Mouse (Mus musculus): ENCODE results near the gene Prss36.

Gene Prss36

DNA sequence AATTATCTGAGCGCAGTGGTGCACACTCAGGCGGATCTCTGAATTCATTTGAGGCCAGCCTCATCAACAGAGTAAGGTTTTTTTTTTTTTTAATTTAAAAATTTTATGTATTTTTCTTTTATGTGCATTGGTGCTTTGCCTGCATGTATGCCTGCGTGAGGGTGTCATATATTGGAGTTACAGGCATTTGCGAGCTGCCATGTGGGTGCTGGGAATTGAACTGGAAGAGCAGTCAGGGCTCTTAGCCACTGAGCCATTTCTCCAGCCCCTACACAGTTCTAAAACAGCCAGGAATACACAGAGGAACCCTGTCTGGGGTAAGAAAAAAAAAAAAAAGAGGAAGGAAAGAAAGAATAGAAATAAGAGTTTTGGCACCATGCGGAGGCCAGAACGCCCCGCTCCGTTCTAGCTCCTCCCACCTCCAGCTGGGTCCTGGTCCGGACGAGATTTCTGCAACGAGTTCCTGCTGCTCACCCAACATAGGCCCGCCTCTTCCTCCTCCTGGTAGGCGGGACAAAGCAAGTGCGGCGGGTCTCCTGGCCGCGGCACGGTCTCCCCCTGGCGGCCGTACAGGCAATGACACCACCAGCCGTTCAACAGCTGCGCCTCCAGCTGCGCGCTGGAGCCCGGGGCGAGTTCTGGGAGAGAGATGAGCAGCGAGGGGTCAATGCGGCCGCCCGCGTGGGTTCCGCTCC lies 11.3 kb downstream of the Prss36 start:
- DNase-seq (ENCODE audit: low read depth, low spot score): peak; percentile 89

DNA sequence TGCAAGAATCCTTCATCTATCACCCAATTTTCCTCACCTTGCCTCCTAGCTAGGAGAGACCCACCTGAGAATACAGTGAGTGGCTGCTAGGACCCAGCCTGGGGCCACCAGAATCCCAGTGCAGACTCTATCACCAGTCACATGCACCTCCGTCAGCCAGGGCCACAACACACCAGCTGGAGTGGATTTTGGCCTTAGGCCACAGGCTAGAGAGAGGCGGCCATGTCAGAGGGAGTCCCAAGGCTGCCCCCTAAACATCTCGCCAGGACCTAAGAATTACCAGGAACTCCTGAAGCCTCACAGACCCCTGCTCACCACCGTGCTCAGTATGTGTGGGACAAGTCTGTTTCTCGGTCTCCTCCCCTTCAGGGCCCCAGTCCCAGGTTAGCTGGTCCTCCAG lies 12.4 kb downstream of the Prss36 start:
- no peak for DNase-seq (ENCODE audit: low read depth, low spot score)

DNA sequence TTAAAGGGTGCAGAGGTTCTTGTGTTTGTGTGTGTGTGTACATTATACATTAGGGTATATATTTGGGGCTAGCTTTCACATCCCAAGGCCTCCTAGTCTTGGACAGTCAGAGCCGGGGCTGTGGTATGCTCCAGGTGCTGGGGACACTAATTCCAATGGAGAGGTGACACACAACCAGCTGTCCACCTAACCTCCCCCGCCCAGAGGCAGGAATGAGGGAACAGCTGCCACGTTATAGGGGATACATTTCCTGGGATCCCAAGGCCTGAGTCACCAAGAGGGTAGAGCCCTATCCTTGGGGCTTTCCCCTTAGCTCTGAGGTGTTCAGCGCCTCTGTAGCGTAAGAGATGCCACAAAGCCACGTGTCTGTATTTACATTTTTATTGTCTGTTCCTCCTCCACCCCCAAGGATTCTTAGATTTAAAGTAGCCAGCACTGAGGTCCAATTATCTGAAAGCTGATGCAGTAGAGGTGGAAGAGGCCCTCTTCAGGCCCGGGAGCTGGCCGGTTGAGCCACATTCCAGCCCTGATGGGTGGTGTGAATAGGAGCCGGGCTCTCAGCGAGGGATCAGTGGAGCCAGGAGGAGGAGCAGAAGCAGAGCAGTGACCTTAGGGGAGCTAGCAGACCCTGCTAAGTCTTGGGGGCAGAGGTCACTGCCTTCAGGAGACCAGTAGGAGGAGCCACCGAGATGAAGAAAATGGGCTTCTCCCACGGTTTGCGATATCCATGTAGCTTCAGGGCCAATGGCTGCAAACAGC lies 14.1 kb downstream of the Prss36 start:
- no peak for DNase-seq (ENCODE audit: low read depth, low spot score)

DNA sequence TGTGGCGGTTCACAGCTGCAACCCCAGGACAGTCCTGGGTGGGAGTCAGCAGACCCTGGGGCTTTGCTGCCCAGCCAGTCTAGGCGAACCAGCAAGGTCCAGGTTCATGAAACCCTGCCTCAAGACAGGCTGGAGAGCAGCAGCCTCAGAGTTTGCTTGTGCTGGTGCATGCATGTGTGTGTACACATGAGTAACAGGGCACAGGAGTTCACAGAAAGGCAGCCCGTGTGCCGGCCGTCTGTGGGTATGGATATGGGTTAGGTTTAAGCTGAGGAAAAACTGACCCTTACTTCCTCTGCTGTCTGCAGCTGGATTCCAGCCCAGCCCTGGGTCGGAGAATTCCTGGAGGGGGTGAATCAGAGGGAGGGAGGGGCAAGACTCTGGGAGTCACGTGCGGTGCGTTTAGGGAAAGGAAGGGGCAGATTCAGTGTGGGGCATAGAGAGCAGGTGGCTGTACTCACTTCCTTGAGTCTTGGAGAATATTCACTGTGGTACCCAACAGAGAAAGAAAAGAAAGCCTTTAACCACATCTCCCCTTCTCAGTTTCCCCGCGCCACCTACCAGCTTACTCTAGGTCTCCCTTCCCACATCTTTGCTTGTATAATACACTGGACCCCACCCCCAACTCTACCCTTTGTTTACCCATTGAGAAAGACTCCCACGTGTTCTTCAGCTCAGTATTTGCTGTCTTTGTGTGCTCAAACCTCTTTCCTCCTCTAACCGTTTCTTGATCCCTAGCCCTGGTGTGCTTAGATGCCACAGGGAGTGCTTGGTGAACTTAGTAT lies 15.0 kb downstream of the Prss36 start:
- DNase-seq (ENCODE audit: low read depth, low spot score): no peak

DNA sequence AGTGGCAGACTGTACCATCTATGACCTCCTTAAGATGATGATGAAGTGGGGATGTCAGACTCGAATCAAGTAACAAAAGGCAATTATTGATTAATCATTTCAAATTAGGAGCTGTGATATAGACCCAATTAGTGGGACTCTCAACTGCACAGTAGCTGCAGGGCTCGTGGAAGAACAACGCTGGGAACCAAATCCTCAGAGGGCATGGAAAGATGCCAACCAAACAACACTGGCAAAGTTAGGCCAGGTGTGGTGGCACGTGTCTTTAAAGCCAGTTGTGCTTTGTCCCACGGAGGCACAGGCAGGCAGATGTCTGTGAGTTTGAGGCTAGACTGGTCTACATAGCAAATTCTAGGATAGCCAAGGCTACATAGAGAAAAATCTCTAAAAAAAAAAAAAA lies 15.9 kb downstream of the Prss36 start:
- DNase-seq (ENCODE audit: low read depth, low spot score): no peak

DNA sequence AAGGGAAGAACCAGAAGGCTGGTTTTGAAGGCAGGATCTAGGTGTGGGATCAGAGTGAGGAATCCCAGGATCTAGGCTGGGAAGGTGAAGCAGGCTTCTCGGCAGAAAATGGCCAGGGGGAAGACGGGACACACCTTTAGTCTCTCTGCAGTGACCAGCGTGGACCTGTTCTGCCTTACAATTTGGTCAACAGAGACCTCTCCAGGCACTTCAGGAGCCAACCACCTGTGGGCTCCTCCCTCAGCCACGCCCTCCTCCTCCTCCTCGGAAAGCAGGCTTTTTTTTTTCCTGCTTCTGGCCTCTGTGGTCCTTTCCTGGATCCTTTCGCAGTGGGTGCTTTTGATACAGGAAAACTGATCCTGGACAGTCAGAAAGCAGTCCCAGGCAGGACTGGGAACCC lies 16.6 kb downstream of the Prss36 start, which contains the start of gene Prss8:
Prss8 (minus strand) TSS at position 182 of the 400 bp plus-strand sequence.
- no peak for DNase-seq (ENCODE audit: low read depth, low spot score)

DNA sequence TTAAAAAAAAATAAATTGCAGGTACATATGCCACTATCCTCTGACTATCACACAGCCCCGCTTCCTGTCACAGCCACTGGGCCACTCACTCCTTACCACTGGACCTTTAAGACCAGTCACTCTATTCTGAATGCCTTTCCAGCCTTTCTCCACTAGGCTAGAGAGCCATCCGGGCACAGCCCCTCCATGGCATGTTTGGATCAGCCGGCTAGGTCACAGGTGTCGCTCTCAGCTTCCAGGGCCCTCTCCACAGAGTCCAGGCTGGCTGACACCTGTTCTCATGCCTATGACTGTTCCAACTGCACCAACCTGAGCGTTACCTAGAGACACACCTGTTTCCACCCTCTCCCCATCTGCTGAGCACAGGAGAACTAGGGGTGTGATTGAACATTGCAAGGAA lies 17.9 kb downstream of the Prss36 start:
- no peak for DNase-seq (ENCODE audit: low read depth, low spot score)

DNA sequence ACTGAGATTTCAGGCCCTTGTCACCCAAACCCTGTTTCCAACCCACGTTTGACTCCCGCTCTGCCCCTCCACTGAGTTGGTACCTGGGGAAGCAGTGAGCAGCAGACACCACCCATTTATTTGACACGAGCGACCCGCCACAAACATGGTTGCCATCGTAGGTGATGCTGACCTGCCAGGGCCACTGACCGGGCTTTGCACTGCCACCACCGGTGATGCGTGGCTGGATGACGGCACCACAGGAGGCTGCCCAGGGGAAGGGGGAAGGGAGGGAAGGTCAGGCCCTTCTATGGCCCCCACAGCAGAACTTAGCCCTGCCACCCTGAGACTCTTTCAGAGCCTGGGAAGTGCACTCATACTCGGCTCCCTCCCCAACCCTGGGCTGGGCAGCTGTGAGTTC lies 18.8 kb downstream of the Prss36 start:
- no peak for DNase-seq (ENCODE audit: low read depth, low spot score)

DNA sequence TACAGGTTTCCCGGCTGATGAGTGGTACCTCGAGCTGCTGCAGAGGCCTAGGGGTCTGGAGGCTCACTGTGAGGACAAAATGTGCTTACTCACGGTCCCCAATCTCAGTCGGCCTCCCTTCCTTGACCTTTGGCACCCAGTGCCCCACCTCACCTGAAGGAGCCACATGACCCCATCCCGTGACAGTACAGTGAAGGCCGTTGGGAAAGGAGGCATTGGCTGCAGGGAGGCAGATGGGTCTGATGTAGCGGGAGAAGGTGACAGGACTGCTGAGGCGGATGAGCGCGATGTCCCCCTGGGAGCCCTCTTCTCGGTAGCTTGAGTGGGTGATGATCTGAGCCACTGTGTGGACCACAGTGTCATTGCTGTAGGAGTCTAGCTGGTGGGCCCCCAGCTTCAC lies 19.7 kb downstream of the Prss36 start:
- DNase-seq (ENCODE audit: low read depth, low spot score): no peak

DNA sequence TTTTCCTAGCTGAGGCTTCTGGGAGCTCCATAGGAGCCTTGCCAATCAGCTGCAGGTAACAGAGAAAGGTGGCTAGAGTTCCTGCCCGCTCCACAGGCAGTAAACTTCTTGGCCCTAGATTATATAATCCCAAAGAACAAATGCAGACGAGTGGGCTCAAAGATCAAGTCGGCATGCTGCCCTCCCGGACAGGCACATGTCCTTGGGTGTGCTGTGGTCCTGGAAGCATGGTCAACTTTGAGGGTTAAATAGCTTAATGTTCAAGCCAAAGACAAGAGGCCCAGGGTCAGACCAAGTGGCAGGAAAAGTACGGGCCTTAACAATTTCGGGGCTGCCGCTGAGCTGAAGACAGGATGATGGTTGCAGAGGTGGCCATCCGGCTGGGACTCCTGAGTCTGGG lies 20.5 kb downstream of the Prss36 start:
- DNase-seq (ENCODE audit: low read depth, low spot score): no peak

DNA sequence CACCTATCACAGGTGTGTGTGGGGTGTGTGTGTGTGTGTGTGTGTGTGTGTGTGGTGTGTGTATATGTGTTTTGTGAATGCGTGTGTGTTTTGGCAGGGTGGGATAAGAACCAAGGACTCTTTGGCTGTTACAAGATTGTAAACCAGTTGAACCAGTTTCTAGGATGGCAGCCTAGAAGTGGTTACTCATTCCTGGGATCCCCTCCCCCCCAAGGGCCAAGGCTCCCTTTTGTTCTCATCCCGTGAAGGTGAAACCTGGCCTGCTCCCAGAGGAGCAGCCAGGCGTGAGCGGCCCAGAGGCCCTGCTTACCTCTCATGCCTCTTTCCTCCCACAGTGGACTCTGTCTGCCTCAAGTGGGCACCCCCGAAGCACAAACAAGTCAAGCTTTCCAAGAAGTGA lies 21.3 kb downstream of the Prss36 start:
- DNase-seq (ENCODE audit: low read depth, low spot score): no peak

DNA sequence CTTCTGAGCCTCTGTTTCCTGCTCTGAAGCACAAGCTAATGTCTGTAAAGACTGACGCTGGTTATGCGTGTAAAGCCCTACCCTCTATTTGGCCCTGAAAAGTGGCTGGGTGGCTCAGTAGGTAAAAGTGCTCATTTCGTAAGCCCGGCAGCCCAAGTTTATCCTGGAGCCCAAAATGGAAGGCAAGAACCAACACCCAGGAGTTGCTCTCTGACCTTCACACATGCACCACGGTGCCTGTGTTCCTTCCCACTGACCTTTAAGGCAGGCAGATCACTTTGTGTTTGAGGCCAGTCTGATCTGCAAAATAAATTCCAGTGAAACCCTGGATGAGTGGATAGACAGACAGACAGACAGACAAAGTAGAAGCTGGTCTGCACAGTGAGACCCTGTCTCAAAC lies 22.8 kb downstream of the Prss36 start:
- DNase-seq (ENCODE audit: low read depth, low spot score): no peak

DNA sequence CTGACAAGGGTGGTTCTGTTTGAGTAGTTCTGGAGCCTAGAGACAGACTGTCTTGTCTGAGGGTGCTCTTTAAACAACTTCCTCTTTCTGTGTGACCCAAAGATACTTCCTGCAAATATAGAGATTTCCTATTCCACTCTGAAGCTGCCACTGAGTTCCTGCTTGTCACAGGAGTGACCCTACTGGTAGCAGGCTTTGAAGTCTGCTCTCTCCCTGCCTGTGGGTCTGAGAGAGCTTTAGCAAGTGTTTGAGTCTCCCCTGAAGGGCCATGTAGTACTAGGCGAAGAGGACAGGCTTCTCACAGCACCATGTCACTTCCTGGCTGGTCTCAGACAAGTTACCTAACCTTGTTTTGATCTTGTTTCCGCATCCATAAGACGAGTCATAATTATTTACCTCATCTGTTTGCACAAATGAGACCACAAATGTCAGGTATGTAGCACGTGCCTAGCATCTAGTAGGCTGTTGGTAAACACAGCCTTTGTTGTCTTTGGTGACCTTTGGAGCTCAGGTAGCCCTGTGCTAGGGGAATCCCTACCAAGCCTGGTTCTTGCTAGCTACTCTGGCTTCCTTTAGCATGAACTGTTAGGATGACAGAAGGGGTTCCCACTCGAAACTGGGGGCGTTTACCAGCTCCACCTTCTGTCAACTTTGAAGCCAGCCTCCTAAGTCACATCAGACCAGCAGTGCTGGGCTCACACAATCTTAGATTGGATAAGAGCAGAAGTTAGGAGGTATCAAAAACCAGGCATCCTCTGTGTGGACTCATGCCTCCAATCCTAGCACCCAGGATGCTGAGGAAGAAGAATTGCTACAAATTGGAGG lies 23.9 kb downstream of the Prss36 start:
- no peak for DNase-seq (ENCODE audit: low read depth, low spot score)

DNA sequence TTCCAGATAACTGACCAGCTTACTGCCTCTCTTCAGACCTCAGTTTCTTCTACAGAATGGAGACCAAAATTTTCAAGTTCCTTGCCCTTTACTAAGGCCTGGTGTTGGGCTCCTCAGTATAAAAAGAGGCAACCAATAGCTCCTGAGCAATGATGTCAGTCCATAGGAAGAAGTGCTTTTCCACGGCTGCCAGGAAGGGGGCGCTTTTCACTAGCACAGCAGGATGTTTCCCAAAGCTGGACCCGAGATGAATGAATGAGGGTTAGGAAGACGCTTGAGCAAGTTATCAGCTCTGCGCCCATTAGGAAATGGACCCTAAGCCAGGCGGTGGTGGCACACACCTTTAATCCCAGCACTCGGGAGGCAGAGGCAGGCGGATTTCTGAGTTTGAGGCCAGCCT lies 25.0 kb downstream of the Prss36 start:
- no peak for DNase-seq (ENCODE audit: low read depth, low spot score)

DNA sequence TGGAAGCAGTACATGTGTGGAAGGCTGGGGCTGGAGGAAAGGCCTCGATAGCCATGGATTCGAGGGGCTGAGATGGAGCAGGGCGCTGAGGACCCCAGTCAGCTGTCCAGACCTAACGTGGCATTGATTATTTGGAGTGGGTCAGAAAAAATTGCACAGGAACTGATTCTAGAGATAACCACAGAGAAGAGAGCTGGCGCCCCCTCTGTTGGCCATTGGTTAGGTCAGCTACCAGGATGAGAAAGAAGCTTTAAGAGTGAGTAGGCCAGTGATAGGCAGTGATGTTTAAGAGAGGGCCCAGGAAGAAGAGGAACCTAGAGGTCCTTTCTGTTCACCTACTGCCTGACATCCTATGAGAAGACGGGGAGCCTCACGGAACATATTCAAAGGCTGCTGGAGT lies 27.2 kb downstream of the Prss36 start:
- DNase-seq (ENCODE audit: low read depth, low spot score): no peak

DNA sequence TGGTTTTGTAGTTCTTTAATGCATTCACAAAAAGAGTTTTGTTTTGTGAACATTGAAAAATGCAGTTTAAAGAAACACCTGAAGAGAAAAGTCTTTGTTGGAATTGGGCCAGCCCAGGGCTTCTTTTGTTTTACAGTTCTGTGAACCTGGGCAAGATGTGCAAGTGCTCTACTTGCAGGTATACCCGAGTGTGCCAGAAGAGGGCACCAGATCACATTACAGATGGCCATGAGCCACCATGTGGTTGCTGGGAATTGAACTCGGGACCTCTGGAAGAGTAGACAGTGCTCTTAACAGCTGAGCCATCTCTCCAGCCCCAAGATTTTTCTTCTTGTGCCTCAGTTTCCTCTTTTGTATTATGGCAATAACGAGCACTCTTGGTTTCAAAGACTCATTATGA lies 28.3 kb downstream of the Prss36 start:
- DNase-seq (ENCODE audit: low read depth, low spot score): no peak

DNA sequence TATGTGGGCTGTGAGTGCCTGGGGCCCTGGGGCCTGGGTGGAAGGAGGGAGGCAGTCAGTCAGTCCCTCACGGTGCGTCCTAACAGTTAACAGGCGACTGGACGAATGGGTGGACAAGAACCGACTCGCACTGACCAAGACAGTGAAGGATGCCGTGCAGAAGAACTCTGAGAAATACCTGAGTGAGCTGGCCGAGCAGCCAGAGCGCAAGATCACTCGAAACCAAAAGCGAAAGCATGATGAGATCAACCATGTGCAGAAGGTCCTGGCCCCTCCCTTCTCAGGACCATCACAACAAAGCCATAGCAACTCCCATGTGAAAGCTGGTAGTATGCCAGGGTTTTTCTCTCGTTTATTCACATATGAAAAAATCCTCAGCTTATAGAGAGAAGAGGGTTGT lies 31.2 kb downstream of the Prss36 start:
- DNase-seq (ENCODE audit: low read depth, low spot score): no peak

DNA sequence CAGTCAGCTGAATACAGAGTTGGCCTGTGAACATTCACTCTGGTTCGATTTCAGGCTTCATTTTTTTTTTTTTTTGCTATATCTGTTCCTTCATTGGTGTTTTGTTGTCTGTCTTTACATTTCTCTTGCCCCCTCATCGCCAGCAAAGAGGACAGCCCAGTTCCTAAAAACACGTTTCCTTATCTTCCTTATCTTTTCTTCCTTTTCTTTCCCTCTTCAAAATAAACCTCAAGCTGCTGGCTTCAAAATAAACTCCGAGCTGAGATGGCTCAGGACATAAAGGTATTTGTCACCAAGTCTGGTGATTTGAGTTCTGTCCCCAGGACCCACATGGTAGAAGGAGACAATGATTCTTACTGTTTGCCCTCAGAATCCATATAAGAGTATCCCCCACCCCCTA lies 33.6 kb downstream of the Prss36 start:
- DNase-seq (ENCODE audit: low read depth, low spot score): no peak

DNA sequence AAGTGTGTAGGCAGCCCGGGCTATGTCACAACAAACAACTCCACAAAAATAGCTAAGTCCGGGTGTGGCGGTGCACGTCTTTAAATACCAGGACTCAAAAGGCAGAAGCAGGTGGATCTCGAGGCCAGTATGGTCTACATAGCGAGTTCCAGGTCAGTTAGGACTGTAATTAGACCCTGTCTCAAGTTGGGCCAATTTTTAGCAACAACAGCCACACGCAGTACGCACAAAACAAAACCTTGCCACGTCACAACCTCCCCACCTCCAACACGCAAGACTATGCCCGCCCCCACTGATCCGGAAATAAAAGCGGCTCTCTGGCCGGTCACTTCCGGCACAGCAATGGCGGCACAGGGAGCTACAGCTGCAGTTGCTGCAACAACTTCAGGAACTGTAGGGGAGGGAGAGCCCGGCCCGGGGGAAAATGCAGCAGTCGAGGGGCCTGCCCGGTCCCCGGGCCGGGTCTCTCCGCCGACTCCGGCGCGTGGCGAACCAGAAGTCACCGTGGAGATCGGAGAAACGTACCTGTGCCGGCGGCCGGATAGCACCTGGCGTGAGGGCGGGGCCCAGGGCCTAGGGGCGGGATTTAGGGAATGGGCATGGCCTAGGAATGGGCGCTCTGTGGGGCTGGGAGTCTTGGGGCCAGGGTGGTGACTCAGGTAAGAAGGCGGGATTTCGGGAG lies 34.2 kb downstream of the Prss36 start, which contains the start of gene Kat8:
Kat8 (plus strand) TSS at position 327 of the 682 bp plus-strand sequence.
- peak; percentile 85 for DNase-seq (ENCODE audit: low read depth, low spot score)

DNA sequence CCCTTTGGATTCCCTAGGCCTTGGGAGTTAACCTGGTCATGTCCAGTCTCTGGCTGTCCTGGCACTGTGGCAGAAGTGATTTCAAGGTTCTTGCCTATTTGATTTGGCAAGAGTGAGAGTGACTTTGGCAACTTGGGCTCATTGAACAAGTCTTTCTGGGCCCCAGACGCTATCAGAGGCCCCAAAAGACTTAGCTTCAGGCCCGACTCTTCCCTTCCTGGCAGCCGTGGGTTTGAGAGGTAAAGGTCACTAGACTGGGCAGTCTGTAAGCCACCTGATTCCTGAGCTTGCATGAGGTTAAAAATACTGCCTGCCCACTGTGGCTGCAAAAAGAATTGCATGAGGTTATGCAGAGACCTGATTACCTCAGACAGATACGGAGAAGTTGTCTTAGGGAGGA lies 37.9 kb downstream of the Prss36 start:
- DNase-seq (ENCODE audit: low read depth, low spot score): no peak

DNA sequence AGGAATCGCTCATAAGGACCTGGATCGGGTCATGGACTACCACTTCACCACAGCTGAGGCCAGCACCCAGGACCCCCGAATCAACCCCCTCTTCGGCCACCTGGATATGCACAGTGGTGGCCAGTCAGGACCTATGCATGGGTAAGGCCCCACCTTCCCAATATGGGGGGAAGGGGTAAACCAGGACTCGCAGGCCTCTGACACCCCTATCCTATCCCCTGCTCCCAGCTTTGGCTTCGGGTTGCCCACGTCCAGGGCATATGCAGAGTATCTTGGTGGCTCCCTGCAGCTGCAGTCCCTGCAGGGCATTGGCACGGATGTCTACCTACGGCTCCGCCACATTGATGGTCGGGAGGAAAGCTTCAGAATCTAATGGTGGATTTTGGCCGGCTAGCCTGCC lies 38.6 kb downstream of the Prss36 start:
- DNase-seq (ENCODE audit: low read depth, low spot score): no peak

All from retina, postnatal 7 days (tissue).